Mouse (Mus musculus): ENCODE data around the gene Hoxa11. TPM values are rescaled to one million over a fixed set of nuclear protein-coding genes. Genes with fewer than 3 reads are reported as not detected.
A peak's percentile ranks its signal among the peaks of the same experiment; 100 is the strongest.

The Hoxa11 gene
- polyA plus RNA-seq (2014; fragmentation: Nextera tagmentation; extraction: Ambion mirVana): 0.09 TPM in 1 of 2 replicates, not detected in the other

- under 1% methylated on average over 20 of the region's 20 CpGs for WGBS
- Histone ChIP-seq H3K4me3 (ENCODE audit: low read depth, low read length) (peak within 1 kb of the TSS; percentile 30), H3K27me3 (ENCODE audit: control insufficient read depth, insufficient read depth, low read length) (peaks cover 35% of the 10 kb centered on the region), H3K36me3 (ENCODE audit: control insufficient read depth, insufficient read depth, low read length) (no peaks in the 10 kb centered on the region), H3K4me1 (ENCODE audit: control insufficient read depth, insufficient read depth, low read length) (no peaks in the 10 kb centered on the region; the same call in 1 of the 2 replicates), H3K27ac (ENCODE audit: low read depth, low read length) (peak within 1 kb of the TSS; percentile 70), H3K9ac (replicated peaks; ENCODE audit: low read depth, low read length) (peak within 1 kb of the TSS; percentile 50), H3K4me2 (ENCODE audit: low read depth, low read length) (peak within 1 kb of the TSS; percentile 40), H3K9me3 (ENCODE audit: control insufficient read depth, low read length) (no peaks in the 10 kb centered on the region)
- ATAC-seq (ENCODE audit: low read depth): peak; percentile 7; the same call in 1 of the 2 replicates
Measured at GRCm38 (mm10) chr6:52245757-52246142, at the start of gene Hoxa11. Gene Hoxa11 (minus strand): TSS chr6:52245810.

GRCm38 (mm10) chr6:52294616-52295015 lies 49.0 kb upstream of the Hoxa11 start:
- Histone ChIP-seq H3K27ac (ENCODE audit: low read depth, low read length) (no peak overlapping the region), H3K36me3 (ENCODE audit: control insufficient read depth, insufficient read depth, low read length) (no peaks in the 10 kb centered on the region), H3K9ac (replicated peaks; ENCODE audit: low read depth, low read length) (no peak overlapping the region), H3K4me2 (ENCODE audit: low read depth, low read length) (no peak overlapping the region), H3K4me3 (ENCODE audit: low read depth, low read length) (no peak overlapping the region), H3K4me1 (ENCODE audit: control insufficient read depth, insufficient read depth, low read length) (no peaks in the 10 kb centered on the region), H3K9me3 (ENCODE audit: control insufficient read depth, low read length) (no peaks in the 10 kb centered on the region), H3K27me3 (ENCODE audit: control insufficient read depth, insufficient read depth, low read length) (peaks cover 39% of the 10 kb centered on the region)
- WGBS: 78% methylated on average over 6 of the region's 6 CpGs
- no peak for ATAC-seq (ENCODE audit: low read depth)

GRCm38 (mm10) chr6:52292328-52292727 lies 46.7 kb upstream of the Hoxa11 start:
- 70% methylated on average over 7 of the region's 7 CpGs for WGBS

GRCm38 (mm10) chr6:52291021-52291860 lies 45.6 kb upstream of the Hoxa11 start:
- ATAC-seq (ENCODE audit: low read depth): no peak
- 3% methylated on average over 45 of the region's 45 CpGs for WGBS
- no peaks in the 10 kb centered on the region for H3K36me3 ChIP-seq (ENCODE audit: control insufficient read depth, insufficient read depth, low read length)

More at GRCm38 (mm10) chr6:52292328-52292727, 46.7 kb upstream of the Hoxa11 start:
- no peak for ATAC-seq (ENCODE audit: low read depth)
- Histone ChIP-seq H3K4me2 (ENCODE audit: low read depth, low read length) (no peak overlapping the region), H3K27me3 (ENCODE audit: control insufficient read depth, insufficient read depth, low read length) (peaks cover 49% of the 10 kb centered on the region), H3K9ac (replicated peaks; ENCODE audit: low read depth, low read length) (no peak overlapping the region), H3K9me3 (ENCODE audit: control insufficient read depth, low read length) (no peaks in the 10 kb centered on the region), H3K27ac (ENCODE audit: low read depth, low read length) (no peak overlapping the region), H3K36me3 (ENCODE audit: control insufficient read depth, insufficient read depth, low read length) (no peaks in the 10 kb centered on the region), H3K4me1 (ENCODE audit: control insufficient read depth, insufficient read depth, low read length) (no peaks in the 10 kb centered on the region), H3K4me3 (ENCODE audit: low read depth, low read length) (no peak overlapping the region)

GRCm38 (mm10) chr6:52290186-52290585 lies 44.6 kb upstream of the Hoxa11 start:
- no peak overlapping the region for H3K4me3 ChIP-seq (ENCODE audit: low read depth, low read length)
- no peaks in the 10 kb centered on the region for H3K4me1 ChIP-seq (ENCODE audit: control insufficient read depth, insufficient read depth, low read length)
- H3K4me2 ChIP-seq (ENCODE audit: low read depth, low read length): no peak overlapping the region
- peaks cover 45% of the 10 kb centered on the region for H3K27me3 ChIP-seq (ENCODE audit: control insufficient read depth, insufficient read depth, low read length)
- no peak overlapping the region for H3K9ac ChIP-seq (replicated peaks; ENCODE audit: low read depth, low read length)
- 16% methylated on average over 12 of the region's 12 CpGs for WGBS
- no peak overlapping the region for H3K27ac ChIP-seq (ENCODE audit: low read depth, low read length)
- no peaks in the 10 kb centered on the region for H3K36me3 ChIP-seq (ENCODE audit: control insufficient read depth, insufficient read depth, low read length)
- no peaks in the 10 kb centered on the region for H3K9me3 ChIP-seq (ENCODE audit: control insufficient read depth, low read length)
- no peak for ATAC-seq (ENCODE audit: low read depth)

More at GRCm38 (mm10) chr6:52291021-52291860, 45.6 kb upstream of the Hoxa11 start:
- Histone ChIP-seq H3K27ac (ENCODE audit: low read depth, low read length) (no peak overlapping the region), H3K27me3 (ENCODE audit: control insufficient read depth, insufficient read depth, low read length) (peaks cover 45% of the 10 kb centered on the region), H3K4me1 (ENCODE audit: control insufficient read depth, insufficient read depth, low read length) (no peaks in the 10 kb centered on the region), H3K9ac (replicated peaks; ENCODE audit: low read depth, low read length) (no peak overlapping the region), H3K4me3 (ENCODE audit: low read depth, low read length) (no peak overlapping the region; the same call in 1 of the 2 replicates), H3K9me3 (ENCODE audit: control insufficient read depth, low read length) (no peaks in the 10 kb centered on the region), H3K4me2 (ENCODE audit: low read depth, low read length) (peak overlapping the region; percentile 26)

- Histone ChIP-seq H3K27me3 (ENCODE audit: control insufficient read depth, insufficient read depth, low read length) (peaks cover 10% of the 10 kb centered on the region), H3K9me3 (ENCODE audit: control insufficient read depth, low read length) (no peaks in the 10 kb centered on the region), H3K27ac (ENCODE audit: low read depth, low read length) (no peak overlapping the region), H3K9ac (replicated peaks; ENCODE audit: low read depth, low read length) (no peak overlapping the region), H3K4me3 (ENCODE audit: low read depth, low read length) (no peak overlapping the region), H3K36me3 (ENCODE audit: control insufficient read depth, insufficient read depth, low read length) (no peaks in the 10 kb centered on the region), H3K4me2 (ENCODE audit: low read depth, low read length) (no peak overlapping the region), H3K4me1 (ENCODE audit: control insufficient read depth, insufficient read depth, low read length) (no peaks in the 10 kb centered on the region)
- no peak for ATAC-seq (ENCODE audit: low read depth)
- WGBS: 88% methylated on average over 5 of the region's 5 CpGs
Measured at GRCm38 (mm10) chr6:52283896-52284295, 38.3 kb upstream of the Hoxa11 start.

GRCm38 (mm10) chr6:52281084-52281483 lies 35.5 kb upstream of the Hoxa11 start:
- H3K4me3 ChIP-seq (ENCODE audit: low read depth, low read length): no peak overlapping the region

GRCm38 (mm10) chr6:52276920-52277319 lies 31.3 kb upstream of the Hoxa11 start:
- Histone ChIP-seq H3K4me2 (ENCODE audit: low read depth, low read length) (no peak overlapping the region), H3K27me3 (ENCODE audit: control insufficient read depth, insufficient read depth, low read length) (peaks cover 57% of the 10 kb centered on the region), H3K9me3 (ENCODE audit: control insufficient read depth, low read length) (no peaks in the 10 kb centered on the region), H3K9ac (replicated peaks; ENCODE audit: low read depth, low read length) (no peak overlapping the region), H3K4me1 (ENCODE audit: control insufficient read depth, insufficient read depth, low read length) (no peaks in the 10 kb centered on the region), H3K27ac (ENCODE audit: low read depth, low read length) (no peak overlapping the region), H3K4me3 (ENCODE audit: low read depth, low read length) (no peak overlapping the region), H3K36me3 (ENCODE audit: control insufficient read depth, insufficient read depth, low read length) (no peaks in the 10 kb centered on the region)
- no peak for ATAC-seq (ENCODE audit: low read depth)
- WGBS: 5% methylated on average over 5 of the region's 5 CpGs

More at GRCm38 (mm10) chr6:52281084-52281483, 35.5 kb upstream of the Hoxa11 start:
- no peaks in the 10 kb centered on the region for H3K4me1 ChIP-seq (ENCODE audit: control insufficient read depth, insufficient read depth, low read length)
- no peak overlapping the region for H3K9ac ChIP-seq (replicated peaks; ENCODE audit: low read depth, low read length)
- ATAC-seq (ENCODE audit: low read depth): no peak
- H3K4me2 ChIP-seq (ENCODE audit: low read depth, low read length): no peak overlapping the region
- H3K27me3 ChIP-seq (ENCODE audit: control insufficient read depth, insufficient read depth, low read length): peaks cover 25% of the 10 kb centered on the region
- no peak overlapping the region for H3K27ac ChIP-seq (ENCODE audit: low read depth, low read length)
- H3K36me3 ChIP-seq (ENCODE audit: control insufficient read depth, insufficient read depth, low read length): no peaks in the 10 kb centered on the region
- 46% methylated on average over 12 of the region's 12 CpGs for WGBS
- H3K9me3 ChIP-seq (ENCODE audit: control insufficient read depth, low read length): no peaks in the 10 kb centered on the region

GRCm38 (mm10) chr6:52276382-52276781 lies 30.8 kb upstream of the Hoxa11 start:
- H3K36me3 ChIP-seq (ENCODE audit: control insufficient read depth, insufficient read depth, low read length): no peaks in the 10 kb centered on the region
- WGBS: 1% methylated on average over 6 of the region's 6 CpGs
- H3K4me2 ChIP-seq (ENCODE audit: low read depth, low read length): no peak overlapping the region
- no peaks in the 10 kb centered on the region for H3K4me1 ChIP-seq (ENCODE audit: control insufficient read depth, insufficient read depth, low read length)
- no peaks in the 10 kb centered on the region for H3K9me3 ChIP-seq (ENCODE audit: control insufficient read depth, low read length)
- no peak overlapping the region for H3K9ac ChIP-seq (replicated peaks; ENCODE audit: low read depth, low read length)
- H3K4me3 ChIP-seq (ENCODE audit: low read depth, low read length): no peak overlapping the region
- peaks cover 62% of the 10 kb centered on the region for H3K27me3 ChIP-seq (ENCODE audit: control insufficient read depth, insufficient read depth, low read length)
- ATAC-seq (ENCODE audit: low read depth): no peak
- H3K27ac ChIP-seq (ENCODE audit: low read depth, low read length): no peak overlapping the region

All from neural tube, embryonic 14.5 days (tissue).